Mouse (Mus musculus): Measurements from ENCODE around the gene Nr5a1.

Nr5a1 gene

GRCm38 (mm10) chr2:38714324-38714723 is at the start of gene Nr5a1:
Gene Nr5a1, minus strand, starts transcription at chr2:38714542.
- DNase-seq (ENCODE audit: low spot score in 2 of 2): no peak

GRCm38 (mm10) chr2:38739847-38740246 is 25.5 kb upstream of the Nr5a1 start:
- DNase-seq (ENCODE audit: low spot score in 2 of 2): no peak

- DNase-seq (ENCODE audit: low spot score in 2 of 2): peak; percentile 59 to 63
Observed at GRCm38 (mm10) chr2:38739410-38739809, 25.1 kb upstream of the Nr5a1 start.

- no peak for DNase-seq (ENCODE audit: low spot score in 2 of 2)
Observed at GRCm38 (mm10) chr2:38738601-38739301, 24.4 kb upstream of the Nr5a1 start.

- DNase-seq (ENCODE audit: low spot score in 2 of 2): no peak
Observed at GRCm38 (mm10) chr2:38735740-38736139, 21.4 kb upstream of the Nr5a1 start.

GRCm38 (mm10) chr2:38734721-38735120 is 20.4 kb upstream of the Nr5a1 start:
- DNase-seq (ENCODE audit: low spot score in 2 of 2): no peak

- no peak for DNase-seq (ENCODE audit: low spot score in 2 of 2)
Observed at GRCm38 (mm10) chr2:38730331-38730827, 16.0 kb upstream of the Nr5a1 start.

- no peak for DNase-seq (ENCODE audit: low spot score in 2 of 2)
Observed at GRCm38 (mm10) chr2:38725427-38725826, 11.1 kb upstream of the Nr5a1 start.

- DNase-seq (ENCODE audit: low spot score in 2 of 2): no peak
Observed at GRCm38 (mm10) chr2:38723378-38723777, 9.0 kb upstream of the Nr5a1 start.

- no peak for DNase-seq (ENCODE audit: low spot score in 2 of 2)
Observed at GRCm38 (mm10) chr2:38722076-38722475, 7.7 kb upstream of the Nr5a1 start.

GRCm38 (mm10) chr2:38720661-38721060 is 6.3 kb upstream of the Nr5a1 start:
- DNase-seq (ENCODE audit: low spot score in 2 of 2): no peak

GRCm38 (mm10) chr2:38719354-38719753 is 5.0 kb upstream of the Nr5a1 start:
- no peak for DNase-seq (ENCODE audit: low spot score in 2 of 2)

- no peak for DNase-seq (ENCODE audit: low spot score in 2 of 2)
Observed at GRCm38 (mm10) chr2:38718676-38719075, 4.3 kb upstream of the Nr5a1 start.

GRCm38 (mm10) chr2:38717436-38717835 is 3.1 kb upstream of the Nr5a1 start:
- no peak for DNase-seq (ENCODE audit: low spot score in 2 of 2)

- DNase-seq (ENCODE audit: low spot score in 2 of 2): no peak
Observed at GRCm38 (mm10) chr2:38713596-38713995, 746 bp downstream of the Nr5a1 start.

GRCm38 (mm10) chr2:38712769-38713125 is 1.6 kb downstream of the Nr5a1 start:
- DNase-seq (ENCODE audit: low spot score in 2 of 2): no peak

- DNase-seq (ENCODE audit: low spot score in 2 of 2): no peak
Observed at GRCm38 (mm10) chr2:38712076-38712768, 2.1 kb downstream of the Nr5a1 start.

GRCm38 (mm10) chr2:38711421-38711861 is 2.9 kb downstream of the Nr5a1 start:
- no peak for DNase-seq (ENCODE audit: low spot score in 2 of 2)

- DNase-seq (ENCODE audit: low spot score in 2 of 2): no peak
Observed at GRCm38 (mm10) chr2:38710304-38711241, 3.8 kb downstream of the Nr5a1 start.

GRCm38 (mm10) chr2:38708907-38709688 is 5.2 kb downstream of the Nr5a1 start:
- no peak for DNase-seq (ENCODE audit: low spot score in 2 of 2)

GRCm38 (mm10) chr2:38706661-38707060 is 7.7 kb downstream of the Nr5a1 start:
- DNase-seq (ENCODE audit: low spot score in 2 of 2): no peak

All from right cerebral cortex, postnatal 36 days (tissue).